Mouse (Mus musculus) ES-Bruce4 (cell line): ENCODE results near the gene Fnbp4.

Source experiments
- CTCF ChIP-seq: IDR thresholded peaks from one replicate; pipeline ENCODE4 v1.8.1; 2011; ENCODE audit warnings: low read depth, low read length
- POLR2A ChIP-seq: IDR thresholded peaks from one replicate; pipeline ENCODE4 v1.8.1; 2011; ENCODE audit warnings: low read length; ENCODE audit not compliant: insufficient read depth

DNA sequence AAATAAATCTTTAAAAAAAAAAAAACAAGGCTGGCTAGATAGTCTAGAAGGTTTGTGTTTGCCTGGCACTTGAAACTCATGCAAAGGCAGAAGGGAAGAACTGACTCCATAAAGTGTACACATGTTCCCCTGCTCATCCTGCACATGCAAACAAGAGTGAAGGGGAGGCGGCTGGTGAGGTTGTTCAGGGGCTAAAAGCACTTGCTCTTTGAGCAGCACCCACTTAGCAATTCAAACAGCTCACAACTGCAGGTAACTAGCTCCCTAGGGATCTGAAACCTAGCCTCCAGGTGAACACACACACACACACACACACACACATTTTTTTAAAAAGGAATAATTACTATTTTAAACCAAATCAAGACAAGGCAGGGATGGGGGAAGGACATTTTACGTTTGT is 36.8 kb downstream of the Fnbp4 start:
- TF ChIP-seq CTCF (no peak), POLR2A (no peak)
